Mouse (Mus musculus) hindbrain, embryonic 14.5 days (tissue): ENCODE results near the gene Olfr1101. TPM values are rescaled to one million over a fixed set of nuclear protein-coding genes. Genes with fewer than 3 reads are reported as not detected.

ENCODE experiments used
- ATAC-seq: fragments of 200-750 bp; cut with Nextera tagmentation; 2 replicates; pipeline ENCODE4 v1.8.0; 2017; ENCODE audit warnings: moderate number of reproducible peaks, mild to moderate bottlenecking, moderate TSS enrichment, moderate library complexity; ENCODE audit not compliant: low FRiP score
- DNase-seq: peaks from one replicate; pipeline ENCODE4 v3.0.0-alpha.2; 2015; ENCODE audit warnings: low spot score
- H3K27ac ChIP-seq: fragments of 300-500 bp; sonication (generic); 2 replicates; pipeline ENCODE4 v1.5.1; 2014; ENCODE audit warnings: mild to moderate bottlenecking, moderate library complexity
- H3K27me3 ChIP-seq: fragments of 300-500 bp; sonication (generic); 2 replicates; pipeline ENCODE4 v1.6.1; 2014; ENCODE audit warnings: mild to moderate bottlenecking, low read length, mixed read lengths; ENCODE audit not compliant: control insufficient read depth, insufficient read depth
- H3K36me3 ChIP-seq: fragments of 300-500 bp; sonication (generic); replicated peaks from 2 replicates; pipeline ENCODE4 v1.6.1; 2014; ENCODE audit not compliant: control insufficient read depth, insufficient read depth
- H3K4me1 ChIP-seq: fragments of 300-500 bp; sonication (generic); replicated peaks from 2 replicates; pipeline ENCODE4 v1.6.1; 2014; ENCODE audit warnings: antibody characterized with exemption, low read length, mixed read lengths; ENCODE audit not compliant: control insufficient read depth, insufficient read depth
- H3K4me2 ChIP-seq: fragments of 300-500 bp; sonication (generic); replicated peaks from 2 replicates; pipeline ENCODE4 v1.6.1; 2014; ENCODE audit warnings: mild to moderate bottlenecking, moderate library complexity
- H3K4me3 ChIP-seq: fragments of 300-500 bp; sonication (generic); replicated peaks from 2 replicates; pipeline ENCODE4 v1.5.1; 2014; ENCODE audit warnings: mild to moderate bottlenecking, low read length
- H3K9ac ChIP-seq: fragments of 300-500 bp; sonication (generic); 2 replicates; pipeline ENCODE4 v1.6.1; 2014
- H3K9me3 ChIP-seq: fragments of 300-500 bp; sonication (generic); 2 replicates; pipeline ENCODE4 v1.6.1; 2016; ENCODE audit warnings: low read length; ENCODE audit not compliant: control insufficient read depth
- WGBS: fragments of 180-500 bp; shearing (Covaris S2); extraction: QIAGEN DNeasy Blood & Tissue Kit; methylation state at CpG from one replicate; pipeline ENCODE4 v1.1.7; 2014; 5-methylcytosine and 5-hydroxymethylcytosine counted together
- polyA plus RNA-seq: library from polyadenylated mRNA; unstranded; fragments of >200 nt; fragmentation: Nextera tagmentation; extraction: Ambion mirVana; gene quantifications from 2 replicates; pipeline ENCODE4 v1.2.1, GENCODE M21; 2014

Olfr1101 gene
- polyA plus RNA-seq, result not detected in 2 replicates

GRCm38 (mm10) chr2:86991121-86991520 is at the start of gene Olfr1101:
TSS of gene Olfr1101 (minus strand) at chr2:86991221.
- DNase-seq, result no peak
- Histone ChIP-seq H3K4me3 (no peak within 1 kb of the TSS), H3K9ac (no peak within 1 kb of the TSS), H3K4me2 (no peak within 1 kb of the TSS), H3K36me3 (no peaks in the 10 kb centered on the region), H3K27ac (no peak within 1 kb of the TSS), H3K27me3 (no peaks in the 10 kb centered on the region), H3K4me1 (no peaks in the 10 kb centered on the region), H3K9me3 (no peaks in the 10 kb centered on the region)
- no peak for ATAC-seq
- WGBS, result 87% methylated on average over 3 of the region's 3 CpGs

- Histone ChIP-seq H3K4me1 (no peaks in the 10 kb centered on the region), H3K27ac (no peak within 1 kb of the TSS), H3K9ac (no peak within 1 kb of the TSS), H3K4me2 (no peak within 1 kb of the TSS), H3K27me3 (no peaks in the 10 kb centered on the region), H3K9me3 (no peaks in the 10 kb centered on the region), H3K36me3 (no peaks in the 10 kb centered on the region), H3K4me3 (no peak within 1 kb of the TSS)
- no peak for DNase-seq
- no peak for ATAC-seq
Measured at GRCm38 (mm10) chr2:87036431-87036830, 45.4 kb upstream of the Olfr1101 start, which contains the start of gene Olfr1105. TSS of gene Olfr1105 (minus strand) at chr2:87036531.

- Histone ChIP-seq H3K9ac (no peak within 1 kb of the TSS), H3K27ac (no peak within 1 kb of the TSS), H3K4me1 (no peaks in the 10 kb centered on the region), H3K36me3 (no peaks in the 10 kb centered on the region), H3K27me3 (no peaks in the 10 kb centered on the region), H3K4me2 (no peak within 1 kb of the TSS), H3K9me3 (no peaks in the 10 kb centered on the region), H3K4me3 (no peak within 1 kb of the TSS)
- 88% methylated on average over 1 of the region's 1 CpGs for WGBS
- ATAC-seq (no peak), DNase-seq (no peak)
Measured at GRCm38 (mm10) chr2:87026980-87027379, 36.0 kb upstream of the Olfr1101 start, which contains the start of gene Olfr1104. TSS of gene Olfr1104 (minus strand) at chr2:87027080.

DNA sequence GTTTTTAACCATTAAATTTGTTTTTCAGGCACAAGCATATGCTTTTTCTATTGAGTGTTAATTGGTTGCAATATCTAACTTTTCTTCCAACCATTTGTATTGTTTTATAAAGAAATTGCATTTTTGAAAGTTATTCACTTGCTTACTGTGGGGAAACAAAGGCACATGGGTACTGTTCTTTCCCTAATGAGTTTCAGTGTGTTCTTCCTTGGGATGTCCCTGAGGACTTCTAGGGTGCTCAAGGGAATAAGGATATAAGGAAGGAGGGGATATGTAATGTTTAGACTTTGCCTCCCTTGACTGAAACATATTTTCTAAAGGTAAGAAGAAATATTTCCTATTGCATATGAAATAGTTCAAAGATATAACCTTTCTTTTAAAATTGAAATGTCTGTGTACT is 7.1 kb upstream of the Olfr1101 start, which contains the start of gene Olfr1102:
TSS of gene Olfr1102 (plus strand) at position 301 of the 400 bp plus-strand sequence.
- no peak within 1 kb of the TSS for H3K27ac ChIP-seq
- H3K4me1 ChIP-seq, result no peaks in the 10 kb centered on the region
- no peaks in the 10 kb centered on the region for H3K36me3 ChIP-seq
- ATAC-seq, result no peak
- H3K9me3 ChIP-seq, result no peaks in the 10 kb centered on the region
- no peak within 1 kb of the TSS for H3K9ac ChIP-seq
- no peak for DNase-seq
- no peak within 1 kb of the TSS for H3K4me2 ChIP-seq
- H3K27me3 ChIP-seq, result no peaks in the 10 kb centered on the region
- no peak within 1 kb of the TSS for H3K4me3 ChIP-seq

DNA sequence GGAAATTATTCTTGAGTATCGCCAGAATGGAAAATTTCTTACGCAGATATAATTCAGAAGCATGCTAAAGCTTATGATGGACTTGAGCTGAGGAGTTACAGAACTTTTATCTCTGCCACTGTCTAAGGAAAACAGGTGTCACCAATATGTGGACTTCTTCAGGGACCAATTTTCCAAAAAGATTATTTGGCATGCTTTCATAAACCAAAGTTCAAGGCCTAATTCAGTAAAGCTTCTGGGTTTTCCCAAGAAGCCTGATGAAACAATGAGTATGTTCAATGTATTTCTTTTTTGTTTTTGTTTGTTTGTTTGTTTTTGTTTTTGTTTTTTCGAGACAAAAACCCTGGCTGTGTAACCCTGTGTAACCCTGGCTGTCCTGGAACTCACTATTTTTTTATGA is 11.2 kb downstream of the Olfr1101 start, which contains the start of gene Olfr1100:
TSS of gene Olfr1100 (minus strand) at position 101 of the 400 bp plus-strand sequence.
- ATAC-seq (no peak), DNase-seq (no peak)
- no peak within 1 kb of the TSS for H3K4me2 ChIP-seq
- H3K27me3 ChIP-seq, result no peaks in the 10 kb centered on the region
- WGBS, result 87% methylated on average over 3 of the region's 3 CpGs
- H3K9me3 ChIP-seq, result no peaks in the 10 kb centered on the region
- no peak within 1 kb of the TSS for H3K4me3 ChIP-seq
- H3K9ac ChIP-seq, result no peak within 1 kb of the TSS
- no peaks in the 10 kb centered on the region for H3K36me3 ChIP-seq
- H3K4me1 ChIP-seq, result no peaks in the 10 kb centered on the region
- no peak within 1 kb of the TSS for H3K27ac ChIP-seq

DNA sequence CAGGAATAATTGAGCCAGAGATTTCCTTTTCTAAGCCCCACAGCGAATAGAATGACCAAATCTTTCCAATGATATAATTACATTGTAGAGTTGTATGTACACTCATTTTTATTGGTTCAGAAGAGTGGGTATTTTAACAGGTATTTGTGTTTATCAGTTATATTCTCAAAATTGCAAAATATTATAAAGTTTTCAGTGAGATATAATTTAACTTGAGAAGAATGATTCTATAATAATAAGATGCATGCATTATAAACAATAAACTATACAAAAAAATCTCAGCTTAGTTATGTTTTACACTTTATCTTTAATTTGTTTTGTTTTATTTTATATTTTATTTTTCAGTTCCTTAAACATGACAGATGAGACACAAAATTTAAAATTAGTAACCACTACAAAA is 30.4 kb downstream of the Olfr1101 start, which contains the start of gene Olfr1099:
TSS of gene Olfr1099 (minus strand) at position 101 of the 400 bp plus-strand sequence.
- Histone ChIP-seq H3K9me3 (no peaks in the 10 kb centered on the region), H3K9ac (no peak within 1 kb of the TSS), H3K27me3 (no peaks in the 10 kb centered on the region), H3K4me3 (no peak within 1 kb of the TSS), H3K36me3 (no peaks in the 10 kb centered on the region), H3K4me1 (no peaks in the 10 kb centered on the region), H3K27ac (no peak within 1 kb of the TSS), H3K4me2 (no peak within 1 kb of the TSS)
- DNase-seq (no peak), ATAC-seq (no peak)
- 89% methylated on average over 1 of the region's 1 CpGs for WGBS

Other genes starting within 250 kb of the Olfr1101 start
- gene Olfr1090, start 232.2 kb downstream of the Olfr1101 start, polyA plus RNA-seq, result not detected in 2 replicates
- gene Olfr1093, start 208.7 kb downstream of the Olfr1101 start, polyA plus RNA-seq, result not detected in 2 replicates
- gene Olfr141, start 181.2 kb downstream of the Olfr1101 start, polyA plus RNA-seq, result not detected in 2 replicates
- gene Olfr1094, start 166.6 kb downstream of the Olfr1101 start, polyA plus RNA-seq, result not detected in 2 replicates
- not detected in 2 replicates for gene Olfr1095, start 139.5 kb downstream of the Olfr1101 start, polyA plus RNA-seq
- gene Gm13723, start 116.4 kb downstream of the Olfr1101 start, polyA plus RNA-seq, result not detected in 2 replicates
- not detected in 2 replicates for gene Olfr1097, start 99.0 kb downstream of the Olfr1101 start, polyA plus RNA-seq
- gene Olfr1098, start 66.7 kb downstream of the Olfr1101 start, polyA plus RNA-seq, result not detected in 2 replicates
- gene Olfr1099, start 30.5 kb downstream of the Olfr1101 start, polyA plus RNA-seq, result not detected in 2 replicates
- gene Olfr1100, start 11.3 kb downstream of the Olfr1101 start, polyA plus RNA-seq, result not detected in 2 replicates
- not detected in 2 replicates for gene Olfr1102, start 7.2 kb upstream of the Olfr1101 start, polyA plus RNA-seq
- gene Olfr1104, start 35.9 kb upstream of the Olfr1101 start, polyA plus RNA-seq, result not detected in 2 replicates
- not detected in 2 replicates for gene Olfr1105, start 45.3 kb upstream of the Olfr1101 start, polyA plus RNA-seq
- not detected in 2 replicates for gene Olfr1106, start 61.1 kb upstream of the Olfr1101 start, polyA plus RNA-seq
- gene Olfr1107, start 84.6 kb upstream of the Olfr1101 start, polyA plus RNA-seq, result not detected in 2 replicates
- not detected in 2 replicates for gene Olfr1109, start 104.8 kb upstream of the Olfr1101 start, polyA plus RNA-seq
- gene Olfr259, start 123.3 kb upstream of the Olfr1101 start, polyA plus RNA-seq, result not detected in 2 replicates
- gene Olfr1110, start 149.1 kb upstream of the Olfr1101 start, polyA plus RNA-seq, result not detected in 2 replicates
- not detected in 2 replicates for gene Olfr1111, start 161.4 kb upstream of the Olfr1101 start, polyA plus RNA-seq
- gene Olfr1112, start 196.6 kb upstream of the Olfr1101 start, polyA plus RNA-seq, result not detected in 2 replicates
- gene Olfr1113, start 217.7 kb upstream of the Olfr1101 start, polyA plus RNA-seq, result not detected in 2 replicates